Comparison of ENCODE assay signal across 9 mouse cellular contexts in genomic region chr1:187652445-187652844, GRCm38 (mm10). TPM values are rescaled to one million over a fixed set of nuclear protein-coding genes. Genes with fewer than 3 reads are reported as not detected.
DNase-seq lines count a peak whose midpoint lies in the region; ATAC-seq and TF ChIP-seq lines count a peak whose summit lies in the region.
"Had no signal": no experiment of that assay in that cellular context is flagged by ENCODE, and none has a peak within 500 bp of the region (broad histone marks: within the 10 kb centered on the region; RNA-seq: fewer than 3 reads in every experiment).

No protein-coding gene starts in this region.

- no peak for TF ChIP-seq EP300 in heart, adult 2 months (IDR thresholded peaks at IDR 0.05; ENCODE audit: insufficient read depth, low read depth, low read length)

- H3K27me3 ChIP-seq in heart, adult 2 months (ENCODE audit: control insufficient read depth, insufficient read depth, low read length), result no peaks in the 10 kb centered on the region
- H3K27me3 ChIP-seq in embryonic facial prominence, embryonic 10.5 days (replicated peaks; ENCODE audit: low read depth, poor library complexity, severe bottlenecking), result peaks cover 15% of the 10 kb centered on the region
- H3K27me3 ChIP-seq in hindbrain, embryonic 13.5 days, result no peaks in the 10 kb centered on the region
- peaks cover 14% of the 10 kb centered on the region for H3K27me3 ChIP-seq in liver, embryonic 16.5 days (ENCODE audit: control insufficient read depth, insufficient read depth, low read depth, low read length)
- H3K27me3 ChIP-seq: CH12.LX had no signal

- peak overlapping the region; percentile 52 for H3K9ac ChIP-seq in heart, adult 2 months (ENCODE audit: low read depth, low read length)
- H3K9ac ChIP-seq in hindbrain, embryonic 13.5 days, result peak overlapping the region; percentile 90
- H3K9ac ChIP-seq in liver, embryonic 16.5 days (ENCODE audit: low read depth, low read length), result no peak overlapping the region

- peak overlapping the region; percentile 50 for H3K4me3 ChIP-seq in heart, adult 2 months
- H3K4me3 ChIP-seq in embryonic facial prominence, embryonic 10.5 days, result peak overlapping the region; percentile 71
- H3K4me3 ChIP-seq in hindbrain, embryonic 13.5 days, result peak overlapping the region; percentile 66
- H3K4me3 ChIP-seq in liver, embryonic 16.5 days (ENCODE audit: low read depth, low read length), result no peak overlapping the region

- H3K9me3 ChIP-seq in embryonic facial prominence, embryonic 10.5 days, result no peaks in the 10 kb centered on the region
- H3K9me3 ChIP-seq in hindbrain, embryonic 13.5 days, result no peaks in the 10 kb centered on the region
- H3K9me3 ChIP-seq in liver, embryonic 16.5 days (replicated peaks; ENCODE audit: control insufficient read depth, low read length), result no peaks in the 10 kb centered on the region

- peak overlapping the region; percentile 80 for H3K4me2 ChIP-seq in hindbrain, embryonic 13.5 days
- H3K4me2 ChIP-seq in liver, embryonic 16.5 days (ENCODE audit: low read depth, low read length), result peak overlapping the region; percentile 62

- WGBS in heart, adult 2 months, result 24% methylated on average over 7 of the region's 7 CpGs
- 10% methylated on average over 7 of the region's 7 CpGs for WGBS in embryonic facial prominence, embryonic 10.5 days
- 13% methylated on average over 7 of the region's 7 CpGs for WGBS in hindbrain, embryonic 13.5 days
- whole genome bisulfite sequencing in liver, embryonic 16.5 days (ENCODE audit: insufficient replicate concordance), result 7% methylated on average over 7 of the region's 7 CpGs

- TF ChIP-seq POLR2A in heart, adult 2 months (IDR thresholded peaks at IDR 0.05; ENCODE audit: insufficient read depth, low read depth, low read length), result no peak

- peak; percentile 28 to 40 for DNase-seq in heart, adult 2 months
- no peak for DNase-seq in heart, adult 8-10 months (ENCODE audit: low spot score)
- DNase-seq in embryonic facial prominence, embryonic 10.5 days (ENCODE audit: low spot score), result peak; percentile 29
- no peak for DNase-seq in ovary, postnatal 10 days (ENCODE audit: low spot score)
- no peak for DNase-seq in thymus, postnatal 0 days (ENCODE audit: low spot score)
- DNase-seq in lung, postnatal 14 days, result no peak

- intact Hi-C loops in heart, adult 2 months (cut with DNase I), result no loop called here

- peaks cover 8% of the 10 kb centered on the region; the same call in 1 of the 2 replicates for H3K4me1 ChIP-seq in heart, adult 2 months (ENCODE audit: control insufficient read depth, insufficient read depth, low read length)
- peaks cover 20% of the 10 kb centered on the region for H3K4me1 ChIP-seq in embryonic facial prominence, embryonic 10.5 days
- peaks cover 21% of the 10 kb centered on the region for H3K4me1 ChIP-seq in hindbrain, embryonic 13.5 days (replicated peaks)
- H3K4me1 ChIP-seq in liver, embryonic 16.5 days (ENCODE audit: control insufficient read depth, low read depth, low read length), result no peaks in the 10 kb centered on the region

- H3K79me2 ChIP-seq in heart, adult 2 months (replicated peaks; ENCODE audit: control insufficient read depth, insufficient read depth, low read length), result no peaks in the 10 kb centered on the region

- no peak for TF ChIP-seq CTCF in heart, adult 2 months (IDR thresholded peaks at IDR 0.05)

- peaks cover 5% of the 10 kb centered on the region; the same call in 1 of the 2 replicates for H3K36me3 ChIP-seq in heart, adult 2 months (ENCODE audit: control insufficient read depth, insufficient read depth, low read length)
- H3K36me3 ChIP-seq in embryonic facial prominence, embryonic 10.5 days (replicated peaks), result no peaks in the 10 kb centered on the region
- no peaks in the 10 kb centered on the region for H3K36me3 ChIP-seq in hindbrain, embryonic 13.5 days
- H3K36me3 ChIP-seq in liver, embryonic 16.5 days (ENCODE audit: control insufficient read depth, insufficient read depth), result no peaks in the 10 kb centered on the region

- peak overlapping the region; percentile 71 for H3K27ac ChIP-seq in heart, adult 2 months
- 0 out of 2 replicates have a peak overlapping the region, but pooled peaks have one; percentile 12 for H3K27ac ChIP-seq in embryonic facial prominence, embryonic 10.5 days (replicated peaks)
- peak overlapping the region; percentile 89; the same call in 1 of the 2 replicates for H3K27ac ChIP-seq in hindbrain, embryonic 13.5 days
- no peak overlapping the region for H3K27ac ChIP-seq in liver, embryonic 16.5 days (ENCODE audit: low read length)

- ATAC-seq in hindbrain, embryonic 13.5 days (ENCODE audit: low FRiP score), result peak; percentile 17
- no peak for ATAC-seq in liver, embryonic 16.5 days (ENCODE audit: low read depth)

RNA-seq across cellular contexts. Expression of gene Esrrg, which starts 43.9 kb away (rescaled TPM):
- 10 to 100 TPM; 45.2 to 48.5 TPM for total RNA-seq in heart, adult 2 months (2021)
- polyA plus RNA-seq in heart, adult 2 months (2012; rRNA removed), result 14.0 and 26.0 TPM in 2 replicates
- total RNA-seq in heart, adult 8-10 months (2022), result 10 to 100 TPM; 44.1 to 47.4 (median 45.1) TPM
- polyA plus RNA-seq in embryonic facial prominence, embryonic 10.5 days (2016; fragmentation: Nextera tagmentation; extraction: Ambion mirVana), result 1.1 and 2.5 TPM in 2 replicates
- 28.4 and 28.9 TPM in 2 replicates for polyA plus RNA-seq in hindbrain, embryonic 13.5 days (2015; fragmentation: Nextera tagmentation; extraction: Ambion mirVana)
- polyA plus RNA-seq in liver, embryonic 16.5 days (2015; fragmentation: Nextera tagmentation; extraction: Ambion mirVana), result 0.13 and 0.19 TPM in 2 replicates
- 0.33 and 0.39 TPM in 2 replicates for polyA plus RNA-seq in thymus, postnatal 0 days (2015; fragmentation: Nextera tagmentation; extraction: Ambion mirVana)
- total RNA-seq: CH12.LX had no signal

Comparison
In these comparisons a context has a peak if more than half of its experiments do, and no peak if none do; other contexts are left out.
1. DNase-seq: peak in heart, adult 2 months (2 of 2) and embryonic facial prominence, embryonic 10.5 days (single experiment); none in heart, adult 8-10 months (single experiment), ovary, postnatal 10 days (single experiment), thymus, postnatal 0 days (single experiment) and lung, postnatal 14 days (single experiment).